Mouse (Mus musculus): ENCODE measurements around the gene Nabp2.

Nabp2 gene

GRCm38 (mm10) chr10:128429454-128429853, 18.2 kb upstream of the Nabp2 start:
- no peak for DNase-seq (ENCODE audit: low read depth, low spot score)

GRCm38 (mm10) chr10:128429052-128429451, 17.8 kb upstream of the Nabp2 start:
- no peak for DNase-seq (ENCODE audit: low read depth, low spot score)

- DNase-seq (ENCODE audit: low read depth, low spot score): no peak
Measured at GRCm38 (mm10) chr10:128425260-128425659, 14.0 kb upstream of the Nabp2 start.

GRCm38 (mm10) chr10:128424604-128425003, 13.3 kb upstream of the Nabp2 start:
- no peak for DNase-seq (ENCODE audit: low read depth, low spot score)

- DNase-seq (ENCODE audit: low read depth, low spot score): no peak
Measured at GRCm38 (mm10) chr10:128422426-128422825, 11.1 kb upstream of the Nabp2 start.

- DNase-seq (ENCODE audit: low read depth, low spot score): no peak
Measured at GRCm38 (mm10) chr10:128414848-128415247, 3.6 kb upstream of the Nabp2 start.

- no peak for DNase-seq (ENCODE audit: low read depth, low spot score)
Measured at GRCm38 (mm10) chr10:128413076-128413475, 1.8 kb upstream of the Nabp2 start.

GRCm38 (mm10) chr10:128412558-128412957, 1.3 kb upstream of the Nabp2 start:
- no peak for DNase-seq (ENCODE audit: low read depth, low spot score)

- no peak for DNase-seq (ENCODE audit: low read depth, low spot score)
Measured at GRCm38 (mm10) chr10:128412055-128412381, 726 bp upstream of the Nabp2 start.

- DNase-seq (ENCODE audit: low read depth, low spot score): no peak
Measured at GRCm38 (mm10) chr10:128410560-128410845, 789 bp downstream of the Nabp2 start.

- DNase-seq (ENCODE audit: low read depth, low spot score): peak; percentile 99
Measured at GRCm38 (mm10) chr10:128409692-128410559, 1.4 kb downstream of the Nabp2 start.

GRCm38 (mm10) chr10:128408591-128409535, 2.4 kb downstream of the Nabp2 start:
- DNase-seq (ENCODE audit: low read depth, low spot score): peak; percentile 44

- DNase-seq (ENCODE audit: low read depth, low spot score): no peak
Measured at GRCm38 (mm10) chr10:128403931-128404330, 7.4 kb downstream of the Nabp2 start.

- DNase-seq (ENCODE audit: low read depth, low spot score): no peak
Measured at GRCm38 (mm10) chr10:128401638-128402037, 9.7 kb downstream of the Nabp2 start.

- no peak for DNase-seq (ENCODE audit: low read depth, low spot score)
Measured at GRCm38 (mm10) chr10:128401056-128401455, 10.2 kb downstream of the Nabp2 start, which contains the start of gene Slc39a5. Gene Slc39a5, minus strand, starts transcription at chr10:128401229.

- no peak for DNase-seq (ENCODE audit: low read depth, low spot score)
Measured at GRCm38 (mm10) chr10:128400338-128400737, 11.0 kb downstream of the Nabp2 start.

- DNase-seq (ENCODE audit: low read depth, low spot score): no peak
Measured at GRCm38 (mm10) chr10:128397466-128397865, 13.8 kb downstream of the Nabp2 start.

GRCm38 (mm10) chr10:128396716-128397264, 14.5 kb downstream of the Nabp2 start:
- DNase-seq (ENCODE audit: low read depth, low spot score): no peak

- no peak for DNase-seq (ENCODE audit: low read depth, low spot score)
Measured at GRCm38 (mm10) chr10:128396017-128396673, 15.1 kb downstream of the Nabp2 start.

GRCm38 (mm10) chr10:128391850-128392249, 19.4 kb downstream of the Nabp2 start:
- DNase-seq (ENCODE audit: low read depth, low spot score): no peak

- DNase-seq (ENCODE audit: low read depth, low spot score): no peak
Measured at GRCm38 (mm10) chr10:128390366-128390765, 20.9 kb downstream of the Nabp2 start.

GRCm38 (mm10) chr10:128389570-128389969, 21.7 kb downstream of the Nabp2 start:
- no peak for DNase-seq (ENCODE audit: low read depth, low spot score)
